Mouse (Mus musculus): ENCODE data around the gene Syt7. TPM values are rescaled to one million over a fixed set of nuclear protein-coding genes. Genes with fewer than 3 reads are reported as not detected.

The Syt7 gene
- polyA plus RNA-seq, 1 experiment from 2014 or later, result 0.75 TPM

- H3K4me3 ChIP-seq (ENCODE audit: low read length), result no peak overlapping the region
- 83% methylated on average over 15 of the region's 15 CpGs for WGBS
- no peaks in the 10 kb centered on the region for H3K36me3 ChIP-seq (ENCODE audit: control insufficient read depth, insufficient read depth, low read length)
- no peaks in the 10 kb centered on the region for H3K9me3 ChIP-seq (ENCODE audit: control insufficient read depth, low read length)
- H3K27ac ChIP-seq (ENCODE audit: low read length), result no peak overlapping the region
- ATAC-seq (ENCODE audit: low read depth), result no peak
- no peak overlapping the region for H3K9ac ChIP-seq (ENCODE audit: low read length)
- no peaks in the 10 kb centered on the region for H3K4me1 ChIP-seq (replicated peaks; ENCODE audit: control insufficient read depth, insufficient read depth, low read length)
- H3K27me3 ChIP-seq (ENCODE audit: control insufficient read depth, insufficient read depth, low read depth, low read length), result no peaks in the 10 kb centered on the region
- no peak overlapping the region for H3K4me2 ChIP-seq (ENCODE audit: low read depth, low read length)
Measured at GRCm38 (mm10) chr19:10444685-10445369, 55.9 kb downstream of the Syt7 start.

GRCm38 (mm10) chr19:10448275-10448674 lies 59.4 kb downstream of the Syt7 start:
- WGBS, result 91% methylated on average over 7 of the region's 7 CpGs

DNA sequence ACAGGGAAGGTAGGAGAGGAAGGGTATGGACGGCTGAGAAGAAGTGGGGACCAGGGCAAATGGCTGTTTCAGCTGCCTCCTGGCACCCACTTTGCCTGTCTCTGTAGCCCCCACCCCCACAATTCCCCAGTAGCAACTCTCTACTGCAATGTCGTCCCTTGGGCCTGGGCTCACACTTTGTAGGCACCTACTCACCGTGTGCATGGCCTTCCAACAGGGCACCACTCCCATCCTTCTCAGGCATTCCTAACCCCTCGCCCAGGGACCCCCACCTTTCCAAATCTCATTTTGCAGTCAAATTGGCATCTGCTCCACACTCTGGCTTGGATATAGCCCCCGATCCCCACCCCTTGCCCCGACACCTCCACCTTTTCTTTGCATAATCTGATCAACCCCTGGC lies 60.3 kb downstream of the Syt7 start:
- ATAC-seq (ENCODE audit: low read depth), result 0 out of 2 replicates have a peak, but pooled peaks have one; percentile 16
- Histone ChIP-seq H3K27ac (ENCODE audit: low read length) (no peak overlapping the region), H3K4me3 (ENCODE audit: low read length) (no peak overlapping the region), H3K9me3 (ENCODE audit: control insufficient read depth, low read length) (no peaks in the 10 kb centered on the region), H3K4me2 (ENCODE audit: low read depth, low read length) (no peak overlapping the region), H3K36me3 (ENCODE audit: control insufficient read depth, insufficient read depth, low read length) (no peaks in the 10 kb centered on the region), H3K4me1 (replicated peaks; ENCODE audit: control insufficient read depth, insufficient read depth, low read length) (no peaks in the 10 kb centered on the region), H3K27me3 (ENCODE audit: control insufficient read depth, insufficient read depth, low read depth, low read length) (no peaks in the 10 kb centered on the region), H3K9ac (ENCODE audit: low read length) (no peak overlapping the region)
- 43% methylated on average over 6 of the region's 6 CpGs for WGBS

More at GRCm38 (mm10) chr19:10448275-10448674, 59.4 kb downstream of the Syt7 start:
- no peak overlapping the region for H3K9ac ChIP-seq (ENCODE audit: low read length)
- no peak for ATAC-seq (ENCODE audit: low read depth)
- no peaks in the 10 kb centered on the region for H3K9me3 ChIP-seq (ENCODE audit: control insufficient read depth, low read length)
- no peak overlapping the region for H3K4me3 ChIP-seq (ENCODE audit: low read length)
- no peak overlapping the region for H3K4me2 ChIP-seq (ENCODE audit: low read depth, low read length)
- no peaks in the 10 kb centered on the region for H3K36me3 ChIP-seq (ENCODE audit: control insufficient read depth, insufficient read depth, low read length)
- no peak overlapping the region for H3K27ac ChIP-seq (ENCODE audit: low read length)
- no peaks in the 10 kb centered on the region for H3K27me3 ChIP-seq (ENCODE audit: control insufficient read depth, insufficient read depth, low read depth, low read length)
- H3K4me1 ChIP-seq (replicated peaks; ENCODE audit: control insufficient read depth, insufficient read depth, low read length), result no peaks in the 10 kb centered on the region

GRCm38 (mm10) chr19:10449708-10450107 lies 60.8 kb downstream of the Syt7 start:
- Histone ChIP-seq H3K36me3 (ENCODE audit: control insufficient read depth, insufficient read depth, low read length) (no peaks in the 10 kb centered on the region), H3K27me3 (ENCODE audit: control insufficient read depth, insufficient read depth, low read depth, low read length) (peaks cover 1% of the 10 kb centered on the region), H3K27ac (ENCODE audit: low read length) (no peak overlapping the region), H3K4me3 (ENCODE audit: low read length) (no peak overlapping the region), H3K9ac (ENCODE audit: low read length) (no peak overlapping the region), H3K4me1 (replicated peaks; ENCODE audit: control insufficient read depth, insufficient read depth, low read length) (no peaks in the 10 kb centered on the region), H3K4me2 (ENCODE audit: low read depth, low read length) (no peak overlapping the region), H3K9me3 (ENCODE audit: control insufficient read depth, low read length) (no peaks in the 10 kb centered on the region)
- ATAC-seq (ENCODE audit: low read depth), result peak; percentile 87
- WGBS, result 2% methylated on average over 3 of the region's 3 CpGs

GRCm38 (mm10) chr19:10454718-10455436 lies 66.0 kb downstream of the Syt7 start:
- Histone ChIP-seq H3K27me3 (ENCODE audit: control insufficient read depth, insufficient read depth, low read depth, low read length) (peaks cover 45% of the 10 kb centered on the region), H3K4me3 (ENCODE audit: low read length) (no peak overlapping the region), H3K4me1 (replicated peaks; ENCODE audit: control insufficient read depth, insufficient read depth, low read length) (peaks cover 23% of the 10 kb centered on the region), H3K27ac (ENCODE audit: low read length) (no peak overlapping the region), H3K9ac (ENCODE audit: low read length) (no peak overlapping the region), H3K9me3 (ENCODE audit: control insufficient read depth, low read length) (no peaks in the 10 kb centered on the region), H3K36me3 (ENCODE audit: control insufficient read depth, insufficient read depth, low read length) (no peaks in the 10 kb centered on the region), H3K4me2 (ENCODE audit: low read depth, low read length) (no peak overlapping the region)
- 49% methylated on average over 4 of the region's 4 CpGs for WGBS
- ATAC-seq (ENCODE audit: low read depth), result no peak

GRCm38 (mm10) chr19:10455437-10455806 lies 66.5 kb downstream of the Syt7 start:
- H3K27me3 ChIP-seq (ENCODE audit: control insufficient read depth, insufficient read depth, low read depth, low read length), result peaks cover 45% of the 10 kb centered on the region
- no peaks in the 10 kb centered on the region for H3K9me3 ChIP-seq (ENCODE audit: control insufficient read depth, low read length)
- H3K4me1 ChIP-seq (replicated peaks; ENCODE audit: control insufficient read depth, insufficient read depth, low read length), result peaks cover 23% of the 10 kb centered on the region
- H3K4me2 ChIP-seq (ENCODE audit: low read depth, low read length), result no peak overlapping the region
- ATAC-seq (ENCODE audit: low read depth), result no peak
- H3K36me3 ChIP-seq (ENCODE audit: control insufficient read depth, insufficient read depth, low read length), result no peaks in the 10 kb centered on the region
- H3K9ac ChIP-seq (ENCODE audit: low read length), result no peak overlapping the region
- WGBS, result 64% methylated on average over 3 of the region's 3 CpGs
- H3K27ac ChIP-seq (ENCODE audit: low read length), result no peak overlapping the region
- H3K4me3 ChIP-seq (ENCODE audit: low read length), result no peak overlapping the region

DNA sequence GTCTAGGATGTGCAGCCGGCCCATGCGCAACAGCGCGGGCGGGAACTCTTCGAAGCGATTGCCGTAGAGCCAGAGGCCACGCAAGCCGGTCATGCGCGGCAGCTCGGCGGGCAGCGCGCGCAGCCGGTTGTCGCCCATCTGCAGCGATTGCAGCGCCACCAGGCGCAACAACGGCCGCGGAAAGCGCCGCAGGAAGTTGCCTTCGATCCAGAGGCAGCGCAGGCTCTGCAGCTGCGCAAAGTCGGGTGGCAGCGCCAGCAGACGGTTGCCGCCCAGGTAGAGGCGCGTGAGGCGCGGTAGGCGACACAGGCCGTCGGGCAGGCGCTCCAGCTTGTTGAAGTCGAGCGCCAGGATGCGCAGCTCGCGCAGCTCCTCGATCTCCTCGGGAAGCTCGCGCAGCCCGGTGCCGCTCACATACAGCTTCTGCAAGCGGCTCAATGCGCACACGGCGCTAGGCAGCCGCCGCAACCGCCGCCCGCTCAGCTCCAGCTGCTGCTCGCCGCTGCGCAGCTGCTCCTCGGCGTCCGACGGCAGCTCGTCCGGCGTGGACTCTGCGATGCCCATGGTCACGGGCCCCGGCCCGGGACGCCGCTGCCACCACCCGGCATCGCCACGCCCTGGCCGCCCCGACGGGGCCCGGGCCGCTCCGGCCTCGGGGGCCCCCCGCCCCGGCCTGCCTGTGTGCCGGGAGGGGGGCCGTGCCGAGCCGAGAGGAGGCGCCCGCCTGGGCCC lies 68.0 kb downstream of the Syt7 start, which contains the start of gene Lrrc10b:
Lrrc10b (minus strand) TSS at position 722 of the 732 bp plus-strand sequence.
- H3K27me3 ChIP-seq (ENCODE audit: control insufficient read depth, insufficient read depth, low read depth, low read length), result peaks cover 53% of the 10 kb centered on the region
- H3K27ac ChIP-seq (ENCODE audit: low read length), result no peak within 1 kb of the TSS
- ATAC-seq (ENCODE audit: low read depth), result peak; percentile 64
- H3K4me2 ChIP-seq (ENCODE audit: low read depth, low read length), result peak within 1 kb of the TSS; percentile 94
- peak within 1 kb of the TSS; percentile 56 for H3K4me3 ChIP-seq (ENCODE audit: low read length)
- H3K4me1 ChIP-seq (replicated peaks; ENCODE audit: control insufficient read depth, insufficient read depth, low read length), result peaks cover 28% of the 10 kb centered on the region
- peak within 1 kb of the TSS; percentile 60 for H3K9ac ChIP-seq (ENCODE audit: low read length)
- H3K36me3 ChIP-seq (ENCODE audit: control insufficient read depth, insufficient read depth, low read length), result no peaks in the 10 kb centered on the region
- H3K9me3 ChIP-seq (ENCODE audit: control insufficient read depth, low read length), result no peaks in the 10 kb centered on the region
- WGBS, result under 1% methylated on average over 81 of the region's 96 CpGs

GRCm38 (mm10) chr19:10457484-10457800 lies 68.6 kb downstream of the Syt7 start:
- H3K27ac ChIP-seq (ENCODE audit: low read length), result no peak overlapping the region
- peak; percentile 92 for ATAC-seq (ENCODE audit: low read depth)
- peak overlapping the region; percentile 56 for H3K4me3 ChIP-seq (ENCODE audit: low read length)
- no peaks in the 10 kb centered on the region for H3K9me3 ChIP-seq (ENCODE audit: control insufficient read depth, low read length)
- H3K36me3 ChIP-seq (ENCODE audit: control insufficient read depth, insufficient read depth, low read length), result no peaks in the 10 kb centered on the region
- peak overlapping the region; percentile 60 for H3K9ac ChIP-seq (ENCODE audit: low read length)
- peaks cover 53% of the 10 kb centered on the region for H3K27me3 ChIP-seq (ENCODE audit: control insufficient read depth, insufficient read depth, low read depth, low read length)
- WGBS, result 0% methylated on average over 33 of the region's 34 CpGs
- peak overlapping the region; percentile 94 for H3K4me2 ChIP-seq (ENCODE audit: low read depth, low read length)
- H3K4me1 ChIP-seq (replicated peaks; ENCODE audit: control insufficient read depth, insufficient read depth, low read length), result peaks cover 30% of the 10 kb centered on the region

- no peaks in the 10 kb centered on the region for H3K36me3 ChIP-seq (ENCODE audit: control insufficient read depth, insufficient read depth, low read length)
- peaks cover 30% of the 10 kb centered on the region for H3K4me1 ChIP-seq (replicated peaks; ENCODE audit: control insufficient read depth, insufficient read depth, low read length)
- peak; percentile 24; the same call in 1 of the 2 replicates for ATAC-seq (ENCODE audit: low read depth)
- no peaks in the 10 kb centered on the region for H3K9me3 ChIP-seq (ENCODE audit: control insufficient read depth, low read length)
- H3K27ac ChIP-seq (ENCODE audit: low read length), result no peak overlapping the region
- peak overlapping the region; percentile 56 for H3K4me3 ChIP-seq (ENCODE audit: low read length)
- H3K27me3 ChIP-seq (ENCODE audit: control insufficient read depth, insufficient read depth, low read depth, low read length), result peaks cover 53% of the 10 kb centered on the region
- 6% methylated on average over 8 of the region's 8 CpGs for WGBS
- peak overlapping the region; percentile 94 for H3K4me2 ChIP-seq (ENCODE audit: low read depth, low read length)
- H3K9ac ChIP-seq (ENCODE audit: low read length), result no peak overlapping the region
Measured at GRCm38 (mm10) chr19:10458096-10458495, 69.2 kb downstream of the Syt7 start.
